Mouse (Mus musculus) stomach, embryonic 15.5 days (tissue): ENCODE measurements around the gene Sorl1. TPM values are rescaled to one million over a fixed set of nuclear protein-coding genes. Genes with fewer than 3 reads are reported as not detected.

Experiments used
- ATAC-seq: fragments of 200-750 bp; cut with Nextera tagmentation; 2 replicates; pipeline ENCODE4 v1.8.0; 2017; ENCODE audit warnings: low read depth, moderate number of reproducible peaks, moderate TSS enrichment; ENCODE audit not compliant: insufficient read depth, low FRiP score
- H3K27ac ChIP-seq: fragments of 300-500 bp; sonication (generic); 2 replicates; pipeline ENCODE4 v1.5.1; 2015; ENCODE audit warnings: mild to moderate bottlenecking, inconsistent platforms
- H3K27me3 ChIP-seq: fragments of 300-500 bp; sonication (generic); replicated peaks from 2 replicates; pipeline ENCODE4 v1.6.1; 2015; ENCODE audit warnings: inconsistent platforms
- H3K36me3 ChIP-seq: fragments of 300-500 bp; sonication (generic); 2 replicates; pipeline ENCODE4 v1.6.1; 2015; ENCODE audit warnings: inconsistent platforms
- H3K4me1 ChIP-seq: fragments of 300-500 bp; sonication (generic); 2 replicates; pipeline ENCODE4 v1.6.1; 2015; ENCODE audit warnings: inconsistent platforms
- H3K4me2 ChIP-seq: fragments of 300-500 bp; sonication (generic); 2 replicates; pipeline ENCODE4 v1.6.1; 2015; ENCODE audit warnings: mild to moderate bottlenecking, inconsistent platforms
- H3K4me3 ChIP-seq: fragments of 300-500 bp; sonication (generic); replicated peaks from 2 replicates; pipeline ENCODE4 v1.5.1; 2015; ENCODE audit warnings: inconsistent platforms
- H3K9ac ChIP-seq: fragments of 300-500 bp; sonication (generic); 2 replicates; pipeline ENCODE4 v1.6.1; 2015; ENCODE audit warnings: inconsistent platforms
- H3K9me3 ChIP-seq: fragments of 300-500 bp; sonication (generic); 2 replicates; pipeline ENCODE4 v1.6.1; 2016; ENCODE audit warnings: inconsistent platforms
- WGBS: fragments of 180-500 bp; shearing (Covaris S2); methylation state at CpG from one replicate; pipeline ENCODE4 v1.1.7; 2015; 5-methylcytosine and 5-hydroxymethylcytosine counted together
- polyA plus RNA-seq: library from polyadenylated mRNA; unstranded; fragments of >200 nt; fragmentation: Nextera tagmentation; extraction: Ambion mirVana; gene quantifications from 2 replicates; pipeline ENCODE4 v1.2.1, GENCODE M21; 2015

Gene Sorl1
- polyA plus RNA-seq, 1 experiment from 2014 or later, result 11.4 TPM

DNA sequence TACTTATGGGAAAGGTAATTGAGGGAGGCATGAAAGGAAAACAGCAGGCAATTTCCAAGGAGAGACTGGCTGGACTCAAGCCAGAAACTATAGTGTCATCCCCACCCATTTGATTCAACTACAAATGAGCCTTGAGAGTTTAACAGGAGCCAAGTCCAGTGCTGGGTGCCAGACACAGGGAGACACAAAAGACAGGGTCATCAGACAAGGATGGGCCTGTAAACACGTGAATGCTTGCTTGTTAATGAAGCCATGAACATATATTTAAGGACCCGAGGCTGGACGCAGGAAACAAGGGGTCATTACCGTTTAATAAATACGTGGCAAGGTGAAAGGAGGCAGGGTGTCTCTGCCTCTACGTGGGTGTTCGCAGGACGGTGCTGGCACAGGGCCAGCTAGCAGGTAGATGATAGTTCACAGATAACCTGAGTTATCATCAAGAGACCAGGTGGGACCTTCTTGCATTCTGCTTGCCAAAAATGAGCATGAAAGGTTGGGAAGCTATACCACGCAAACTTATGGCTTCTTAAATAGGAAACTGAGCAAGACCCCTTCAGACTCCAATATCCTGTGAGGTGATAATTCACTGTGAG is 23.4 kb downstream of the Sorl1 start:
- 68% methylated on average over 9 of the region's 9 CpGs for WGBS
- H3K4me3 ChIP-seq, result no peak overlapping the region
- H3K27ac ChIP-seq, result no peak overlapping the region; the same call in 1 of the 2 replicates
- no peaks in the 10 kb centered on the region for H3K36me3 ChIP-seq
- no peak overlapping the region for H3K9ac ChIP-seq
- H3K4me1 ChIP-seq, result no peaks in the 10 kb centered on the region
- no peaks in the 10 kb centered on the region for H3K27me3 ChIP-seq
- no peaks in the 10 kb centered on the region for H3K9me3 ChIP-seq
- H3K4me2 ChIP-seq, result no peak overlapping the region
- ATAC-seq, result no peak

DNA sequence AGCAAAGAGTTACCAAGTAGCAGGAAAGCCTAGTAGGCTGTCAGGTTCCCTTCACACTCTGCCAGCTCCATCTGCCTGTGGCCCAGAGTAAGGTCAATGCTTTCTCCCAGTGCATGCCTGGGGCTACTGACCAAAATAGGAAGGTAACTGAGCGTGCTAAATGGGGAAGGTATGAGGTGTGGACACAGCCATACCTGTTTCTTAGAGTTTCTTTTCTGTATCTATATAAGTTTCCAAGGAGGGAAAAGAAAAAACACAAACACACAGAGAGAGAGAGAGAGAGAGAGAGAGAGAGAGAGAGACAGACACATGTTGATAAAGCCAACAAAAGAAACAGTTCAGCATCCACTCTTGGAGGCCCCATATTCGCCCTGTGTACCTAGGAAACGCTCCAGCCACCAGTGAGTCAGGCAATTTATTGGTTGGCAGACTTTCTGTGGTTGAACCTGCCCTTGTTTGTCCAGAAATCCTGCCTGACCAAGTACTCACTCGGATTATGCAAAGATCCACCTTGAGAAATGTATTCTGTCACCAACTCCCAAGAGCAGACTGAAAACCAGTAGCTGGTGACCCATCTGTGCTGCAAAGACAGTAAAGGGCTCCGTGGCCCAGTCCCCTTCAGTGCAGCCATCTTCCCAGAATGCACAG is 25.5 kb downstream of the Sorl1 start:
- H3K4me1 ChIP-seq, result no peaks in the 10 kb centered on the region; the same call in 1 of the 2 replicates
- 0 out of 2 replicates have a peak overlapping the region, but pooled peaks have one; percentile 13 for H3K27ac ChIP-seq
- whole genome bisulfite sequencing, result 67% methylated on average over 5 of the region's 5 CpGs
- ATAC-seq, result no peak
- H3K4me2 ChIP-seq, result no peak overlapping the region
- no peaks in the 10 kb centered on the region for H3K27me3 ChIP-seq
- H3K9ac ChIP-seq, result no peak overlapping the region
- no peaks in the 10 kb centered on the region for H3K9me3 ChIP-seq
- H3K36me3 ChIP-seq, result no peaks in the 10 kb centered on the region
- H3K4me3 ChIP-seq, result no peak overlapping the region

DNA sequence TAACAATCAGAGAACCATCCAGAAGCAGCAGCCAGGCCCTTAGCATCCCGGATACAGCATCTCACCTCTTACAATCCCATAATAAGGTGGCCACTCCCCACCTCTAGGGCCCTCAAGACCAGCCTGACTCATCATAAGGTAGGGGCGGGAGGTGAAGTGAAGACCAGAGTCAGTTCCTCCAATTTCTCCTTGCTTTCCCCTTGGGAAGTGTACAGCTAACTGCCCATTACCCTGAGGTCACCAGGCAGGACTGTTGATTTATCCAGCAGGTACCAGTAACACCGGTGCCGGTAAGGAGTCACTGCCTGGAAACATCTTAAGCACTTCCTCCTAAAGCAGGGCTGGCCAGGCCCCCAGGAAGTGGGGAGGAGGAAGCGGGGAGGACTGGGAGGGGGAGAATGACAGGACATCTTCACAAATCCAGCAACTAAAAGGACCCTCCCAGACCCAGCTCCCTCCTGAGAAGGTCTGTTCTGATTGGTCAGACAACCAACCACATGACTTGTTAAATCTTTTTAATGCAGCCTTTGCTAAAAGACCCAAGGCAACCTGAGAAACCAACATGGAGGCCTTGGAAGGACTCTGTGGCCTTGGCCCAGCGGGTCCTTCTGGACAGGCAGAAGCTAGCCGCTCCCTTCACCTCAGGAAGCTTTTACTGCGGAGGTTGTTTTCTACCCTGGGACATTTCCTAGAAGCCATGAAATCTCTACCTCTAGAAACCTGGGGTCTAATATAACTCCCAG is 26.2 kb downstream of the Sorl1 start:
- no peaks in the 10 kb centered on the region for H3K36me3 ChIP-seq
- H3K27ac ChIP-seq, result no peak overlapping the region
- 89% methylated on average over 8 of the region's 8 CpGs for WGBS
- H3K9ac ChIP-seq, result no peak overlapping the region
- no peaks in the 10 kb centered on the region for H3K27me3 ChIP-seq
- no peaks in the 10 kb centered on the region; the same call in 1 of the 2 replicates for H3K4me1 ChIP-seq
- H3K9me3 ChIP-seq, result no peaks in the 10 kb centered on the region
- H3K4me2 ChIP-seq, result no peak overlapping the region
- no peak; the same call in 1 of the 2 replicates for ATAC-seq
- H3K4me3 ChIP-seq, result no peak overlapping the region

DNA sequence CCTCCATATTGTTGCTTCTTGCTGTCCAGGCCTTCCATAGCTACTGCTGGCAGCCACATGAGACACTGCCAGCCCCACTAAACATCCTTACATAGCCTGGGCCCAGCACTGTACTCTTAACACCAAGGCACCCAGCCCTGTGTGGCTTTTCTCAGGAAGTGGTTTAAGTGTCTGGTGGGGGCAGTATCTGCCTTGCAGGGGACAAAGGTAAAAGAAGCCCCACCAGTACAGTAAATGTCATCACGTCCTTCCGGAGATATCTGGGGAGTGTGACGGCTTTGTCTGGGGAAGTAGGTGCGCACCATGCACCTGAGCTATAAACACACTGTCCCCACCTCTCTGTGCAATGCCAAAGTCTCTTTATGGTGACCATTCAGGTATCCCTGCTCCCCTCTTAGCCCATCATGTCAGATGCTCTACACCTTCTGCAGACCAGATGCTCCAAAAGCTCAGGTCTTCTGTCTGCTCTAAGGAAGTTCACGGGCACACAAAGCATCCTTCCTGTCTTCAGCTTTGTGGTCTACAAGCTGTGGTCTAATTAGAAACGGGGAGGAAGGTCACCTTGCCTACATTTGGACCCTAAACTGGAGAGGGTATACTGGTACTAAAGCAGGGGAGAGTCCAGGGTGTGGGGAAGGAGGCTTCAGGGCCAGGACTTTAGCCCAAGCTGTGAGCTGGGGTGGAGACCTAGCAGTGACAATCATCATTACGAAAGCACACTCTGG is 26.9 kb downstream of the Sorl1 start:
- ATAC-seq, result no peak
- H3K4me2 ChIP-seq, result no peak overlapping the region
- H3K27ac ChIP-seq, result no peak overlapping the region
- WGBS, result 86% methylated on average over 7 of the region's 7 CpGs
- no peaks in the 10 kb centered on the region; the same call in 1 of the 2 replicates for H3K4me1 ChIP-seq
- H3K9me3 ChIP-seq, result no peaks in the 10 kb centered on the region
- no peak overlapping the region for H3K9ac ChIP-seq
- no peak overlapping the region for H3K4me3 ChIP-seq
- no peaks in the 10 kb centered on the region for H3K27me3 ChIP-seq
- no peaks in the 10 kb centered on the region for H3K36me3 ChIP-seq

DNA sequence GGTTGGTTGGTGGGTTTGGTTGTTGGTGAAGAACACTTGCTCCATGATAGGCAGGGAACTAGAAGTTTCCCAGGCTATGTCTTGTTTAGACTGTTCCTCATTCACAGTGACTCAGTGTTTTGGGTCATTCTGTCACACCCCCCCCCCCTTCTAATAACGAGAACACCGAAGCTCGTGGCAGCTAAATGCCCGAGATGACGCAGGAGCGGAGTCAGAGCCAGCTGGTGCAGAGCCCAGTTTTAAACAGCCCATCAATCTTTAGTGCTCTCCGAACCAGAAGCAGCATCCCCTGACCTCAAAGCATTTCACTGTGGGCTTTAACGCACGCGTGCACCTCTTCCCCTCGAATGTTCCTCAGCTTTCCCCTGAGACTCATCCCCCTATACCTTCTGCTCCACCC is 29.3 kb downstream of the Sorl1 start:
- Histone ChIP-seq H3K9me3 (no peaks in the 10 kb centered on the region), H3K4me3 (no peak overlapping the region), H3K4me2 (no peak overlapping the region), H3K27ac (no peak overlapping the region), H3K27me3 (no peaks in the 10 kb centered on the region), H3K36me3 (no peaks in the 10 kb centered on the region), H3K4me1 (no peaks in the 10 kb centered on the region; the same call in 1 of the 2 replicates), H3K9ac (no peak overlapping the region)
- no peak for ATAC-seq
- WGBS, result 32% methylated on average over 11 of the region's 11 CpGs

DNA sequence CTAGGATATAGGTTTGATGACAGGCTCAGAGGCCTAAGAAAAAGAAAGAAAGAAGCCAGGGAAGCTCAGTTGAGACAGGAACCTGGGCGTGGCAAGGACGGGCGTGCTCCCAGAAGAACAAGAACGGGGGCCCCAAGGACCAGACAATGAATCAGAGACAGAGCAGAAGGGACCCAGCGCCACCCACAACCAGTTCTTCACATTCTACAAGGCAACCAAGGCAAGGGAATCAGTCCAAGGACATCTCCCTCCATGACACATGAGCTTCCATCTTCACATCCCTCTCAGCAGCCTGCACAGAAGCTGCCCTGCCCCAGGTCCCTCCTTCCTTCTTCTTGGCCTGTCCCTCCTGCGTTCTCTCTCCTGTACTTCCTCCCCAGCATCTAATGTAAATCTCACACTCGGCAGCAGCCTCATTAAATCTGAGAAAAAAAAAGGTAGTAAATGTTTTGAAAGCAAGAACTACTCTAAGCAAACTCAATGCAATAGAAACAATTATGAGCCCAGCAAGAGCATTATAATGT is 30.0 kb downstream of the Sorl1 start:
- Histone ChIP-seq H3K36me3 (no peaks in the 10 kb centered on the region), H3K27ac (no peak overlapping the region), H3K9me3 (no peaks in the 10 kb centered on the region), H3K9ac (no peak overlapping the region), H3K4me1 (no peaks in the 10 kb centered on the region; the same call in 1 of the 2 replicates), H3K27me3 (no peaks in the 10 kb centered on the region), H3K4me2 (no peak overlapping the region), H3K4me3 (no peak overlapping the region)
- no peak for ATAC-seq
- 74% methylated on average over 7 of the region's 7 CpGs for WGBS

DNA sequence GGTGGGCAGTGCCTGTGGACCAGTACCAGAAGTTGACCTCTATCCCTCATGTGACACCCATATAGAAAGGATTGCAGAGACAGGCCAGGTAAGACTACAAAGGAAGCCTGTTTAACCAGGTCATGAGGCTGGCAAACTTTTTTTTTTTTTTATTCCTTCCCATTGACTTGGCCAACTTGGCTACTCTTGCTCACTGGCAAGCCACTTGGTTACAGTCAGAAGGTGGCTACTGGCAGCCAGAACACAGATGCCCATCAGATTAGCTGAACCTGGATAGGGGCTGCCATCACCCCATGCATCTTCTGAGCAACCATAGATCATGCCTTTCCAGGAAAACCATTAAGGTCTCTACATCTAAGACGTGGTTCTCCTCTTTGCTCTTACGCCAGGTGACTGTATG is 31.3 kb downstream of the Sorl1 start:
- no peaks in the 10 kb centered on the region; the same call in 1 of the 2 replicates for H3K4me1 ChIP-seq
- no peaks in the 10 kb centered on the region for H3K27me3 ChIP-seq
- WGBS, result 84% methylated on average over 2 of the region's 2 CpGs
- no peak overlapping the region for H3K9ac ChIP-seq
- H3K9me3 ChIP-seq, result no peaks in the 10 kb centered on the region
- H3K4me3 ChIP-seq, result no peak overlapping the region
- ATAC-seq, result no peak
- H3K4me2 ChIP-seq, result no peak overlapping the region
- H3K36me3 ChIP-seq, result no peaks in the 10 kb centered on the region
- no peak overlapping the region for H3K27ac ChIP-seq

DNA sequence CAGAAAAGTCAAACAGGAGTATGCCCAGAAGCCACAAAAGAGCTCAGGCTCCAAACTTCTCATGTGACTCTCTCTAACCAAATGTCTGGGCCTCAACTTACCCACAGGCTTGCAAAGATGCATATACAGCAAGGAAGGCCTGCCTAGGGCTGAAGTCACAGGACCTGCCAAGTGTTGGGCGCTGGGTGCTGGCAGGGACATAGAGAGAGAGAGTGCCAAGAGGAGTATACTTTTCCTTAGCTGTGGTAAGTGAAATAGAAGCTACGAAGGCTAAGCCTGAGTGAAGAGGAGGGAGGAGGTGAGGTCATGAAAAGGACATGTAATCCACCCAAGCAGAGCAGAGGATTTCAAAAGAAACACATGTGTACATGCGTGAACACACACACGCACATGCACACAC is 32.5 kb downstream of the Sorl1 start:
- Histone ChIP-seq H3K4me2 (no peak overlapping the region), H3K4me3 (no peak overlapping the region), H3K4me1 (no peaks in the 10 kb centered on the region; the same call in 1 of the 2 replicates), H3K9me3 (no peaks in the 10 kb centered on the region), H3K27ac (no peak overlapping the region), H3K27me3 (no peaks in the 10 kb centered on the region), H3K36me3 (no peaks in the 10 kb centered on the region), H3K9ac (no peak overlapping the region)
- no peak for ATAC-seq
- WGBS, result 83% methylated on average over 4 of the region's 4 CpGs

DNA sequence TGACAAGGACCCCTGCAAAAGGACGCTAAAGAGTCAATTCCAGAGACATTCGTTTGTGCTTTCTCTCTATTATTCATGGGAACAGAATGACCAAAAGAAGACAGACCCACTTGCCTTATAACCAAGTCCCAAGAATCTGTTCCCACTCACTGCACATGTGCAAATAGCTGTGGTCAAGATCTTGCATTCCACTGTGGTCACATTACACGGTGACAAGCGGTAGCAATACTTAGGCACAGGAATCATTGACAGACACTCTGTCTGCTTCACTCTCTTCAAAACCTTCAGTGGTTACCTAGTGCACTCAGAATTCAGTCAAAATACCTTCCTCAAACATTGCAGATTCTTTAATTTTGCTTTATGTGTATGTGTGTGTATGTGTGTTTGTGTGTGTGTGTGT is 36.2 kb downstream of the Sorl1 start:
- no peaks in the 10 kb centered on the region for H3K4me1 ChIP-seq
- ATAC-seq, result no peak
- H3K36me3 ChIP-seq, result no peaks in the 10 kb centered on the region
- no peak overlapping the region for H3K4me3 ChIP-seq
- no peaks in the 10 kb centered on the region for H3K9me3 ChIP-seq
- no peak overlapping the region for H3K27ac ChIP-seq
- no peak overlapping the region for H3K4me2 ChIP-seq
- H3K27me3 ChIP-seq, result no peaks in the 10 kb centered on the region
- no peak overlapping the region for H3K9ac ChIP-seq
- 80% methylated on average over 4 of the region's 4 CpGs for WGBS

DNA sequence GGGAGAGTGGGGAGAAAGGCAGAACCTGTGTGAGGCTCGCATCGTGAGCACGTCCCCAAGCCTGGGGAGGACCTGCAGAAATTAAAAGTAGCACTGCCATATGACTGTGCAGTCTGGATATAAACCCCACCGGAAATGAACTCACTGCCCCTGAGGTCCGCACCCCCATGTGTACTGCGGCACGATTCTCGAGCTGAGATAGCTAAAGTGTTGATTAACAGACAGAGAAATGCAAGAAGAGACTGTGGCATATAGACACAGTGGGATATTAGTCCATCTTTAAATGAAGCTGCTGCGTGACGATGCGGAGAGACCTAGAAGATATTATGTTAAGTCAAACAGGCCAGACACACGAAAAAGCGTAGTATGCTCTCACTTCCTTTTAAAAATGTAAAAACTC is 38.1 kb downstream of the Sorl1 start:
- no peak overlapping the region for H3K9ac ChIP-seq
- H3K4me2 ChIP-seq, result no peak overlapping the region
- ATAC-seq, result no peak
- H3K4me3 ChIP-seq, result no peak overlapping the region
- no peak overlapping the region for H3K27ac ChIP-seq
- 92% methylated on average over 13 of the region's 13 CpGs for WGBS
- no peaks in the 10 kb centered on the region for H3K4me1 ChIP-seq
- no peaks in the 10 kb centered on the region for H3K36me3 ChIP-seq
- no peaks in the 10 kb centered on the region for H3K27me3 ChIP-seq
- no peaks in the 10 kb centered on the region for H3K9me3 ChIP-seq

DNA sequence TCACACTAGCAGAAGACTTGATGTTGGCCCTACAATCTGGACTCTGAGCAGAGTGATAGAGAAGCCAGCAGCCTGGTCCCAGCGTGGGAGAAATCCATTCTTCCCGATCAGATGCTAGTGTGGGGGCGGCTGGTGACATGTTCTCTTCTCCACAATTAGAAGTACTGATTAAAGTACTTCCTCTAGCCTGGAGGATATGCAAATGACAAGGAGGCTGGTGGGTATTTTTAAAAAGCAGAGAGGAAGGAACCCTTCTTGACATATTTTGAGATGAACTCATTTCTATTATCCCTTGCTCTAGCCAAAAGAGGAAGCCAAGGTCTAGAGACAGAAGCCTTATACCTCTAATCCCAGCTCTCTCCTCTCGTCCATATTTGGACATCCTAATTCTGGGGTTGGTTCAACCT is 40.4 kb downstream of the Sorl1 start:
- H3K9me3 ChIP-seq, result no peaks in the 10 kb centered on the region
- H3K27me3 ChIP-seq, result no peaks in the 10 kb centered on the region
- H3K4me1 ChIP-seq, result no peaks in the 10 kb centered on the region
- H3K36me3 ChIP-seq, result no peaks in the 10 kb centered on the region
- H3K4me3 ChIP-seq, result no peak overlapping the region
- ATAC-seq, result no peak
- no peak overlapping the region for H3K4me2 ChIP-seq
- 87% methylated on average over 4 of the region's 4 CpGs for WGBS
- H3K9ac ChIP-seq, result no peak overlapping the region
- no peak overlapping the region for H3K27ac ChIP-seq
